Mouse (Mus musculus): ENCODE measurements around the gene Ttc30a1. TPM values are rescaled to one million over a fixed set of nuclear protein-coding genes. Genes with fewer than 3 reads are reported as not detected.

The Ttc30a1 gene
- polyA plus RNA-seq, 1 experiment from 2014 or later: 6.1 TPM

Other genes starting within 250 kb of the Ttc30a1 start
- 29.8 and 35.5 TPM in 2 replicates for gene Agps, start 149.8 kb downstream of the Ttc30a1 start, polyA plus RNA-seq (2015; fragmentation: Nextera tagmentation; extraction: Ambion mirVana)
- gene Ttc30b, start 43.4 kb downstream of the Ttc30a1 start, polyA plus RNA-seq (2015; fragmentation: Nextera tagmentation; extraction: Ambion mirVana): 9.5 and 10.7 TPM in 2 replicates
- gene Ttc30a2, start 3.8 kb downstream of the Ttc30a1 start, polyA plus RNA-seq (2015; fragmentation: Nextera tagmentation; extraction: Ambion mirVana): 0.19 and 0.37 TPM in 2 replicates